Mouse (Mus musculus) heart, embryonic 12.5 days (tissue): ENCODE data around the gene Hspa2. TPM values are rescaled to one million over a fixed set of nuclear protein-coding genes. Genes with fewer than 3 reads are reported as not detected.
"Not testable (repeated sequence)": the region's sequence is repeated elsewhere in the genome, so short reads cannot be mapped to it uniquely, and the experiment has no call there.

Experiments
- ATAC-seq: fragments of 200-750 bp; cut with Nextera tagmentation; 2 replicates; pipeline ENCODE4 v1.8.0; 2017; ENCODE audit warnings: moderate TSS enrichment, moderate library complexity; ENCODE audit not compliant: insufficient number of reproducible peaks, low FRiP score
- H3K27ac ChIP-seq: fragments of 300-500 bp; sonication (generic); 2 replicates; pipeline ENCODE4 v1.5.1; 2016; ENCODE audit warnings: mild to moderate bottlenecking, moderate library complexity; ENCODE audit not compliant: poor library complexity, severe bottlenecking
- H3K27me3 ChIP-seq: fragments of 300-500 bp; sonication (generic); replicated peaks from 2 replicates; pipeline ENCODE4 v1.6.1; 2016; ENCODE audit warnings: mild to moderate bottlenecking, moderate library complexity
- H3K36me3 ChIP-seq: fragments of 300-500 bp; sonication (generic); 2 replicates; pipeline ENCODE4 v1.6.1; 2016; ENCODE audit warnings: mild to moderate bottlenecking, moderate library complexity
- H3K4me1 ChIP-seq: fragments of 300-500 bp; sonication (generic); replicated peaks from 2 replicates; pipeline ENCODE4 v1.6.1; 2016; ENCODE audit warnings: mild to moderate bottlenecking
- H3K4me2 ChIP-seq: fragments of 300-500 bp; sonication (generic); 2 replicates; pipeline ENCODE4 v1.6.1; 2016; ENCODE audit warnings: mild to moderate bottlenecking, moderate library complexity
- H3K4me3 ChIP-seq: fragments of 300-500 bp; sonication (generic); 2 replicates; pipeline ENCODE4 v1.5.1; 2016; ENCODE audit warnings: mild to moderate bottlenecking
- H3K9ac ChIP-seq: fragments of 300-500 bp; sonication (generic); 2 replicates; pipeline ENCODE4 v1.6.1; 2016; ENCODE audit warnings: mild to moderate bottlenecking, moderate library complexity
- H3K9me3 ChIP-seq: fragments of 300-500 bp; sonication (generic); replicated peaks from 2 replicates; pipeline ENCODE4 v1.6.1; 2016; ENCODE audit warnings: mild to moderate bottlenecking, moderate library complexity
- WGBS: fragments of 180-500 bp; shearing (Covaris S2); methylation state at CpG from one replicate; pipeline ENCODE4 v1.1.7; 2016; 5-methylcytosine and 5-hydroxymethylcytosine counted together
- polyA plus RNA-seq: library from polyadenylated mRNA; unstranded; fragments of >200 nt; fragmentation: Nextera tagmentation; extraction: Ambion mirVana; gene quantifications from 2 replicates; pipeline ENCODE4 v1.2.1, GENCODE M21; 2016

Hspa2 gene
- polyA plus RNA-seq, 1 experiment from 2014 or later = 23.9 TPM

GRCm38 (mm10) chr12:76435084-76435483 lies 31.1 kb downstream of the Hspa2 start:
- peak overlapping the region; percentile 49 for H3K4me3 ChIP-seq
- H3K4me1 ChIP-seq = peaks cover 24% of the 10 kb centered on the region
- peaks cover 15% of the 10 kb centered on the region for H3K27me3 ChIP-seq
- no peaks in the 10 kb centered on the region for H3K9me3 ChIP-seq
- ATAC-seq = peak; percentile 33; the same call in 1 of the 2 replicates
- WGBS = 4% methylated on average over 17 of the region's 17 CpGs
- peak overlapping the region; percentile 65; the same call in 1 of the 2 replicates for H3K9ac ChIP-seq
- H3K36me3 ChIP-seq = no peaks in the 10 kb centered on the region
- peak overlapping the region; percentile 80 for H3K4me2 ChIP-seq
- H3K27ac ChIP-seq = no peak overlapping the region

GRCm38 (mm10) chr12:76435549-76435948 lies 31.6 kb downstream of the Hspa2 start:
- Histone ChIP-seq H3K4me3 (no peak overlapping the region), H3K27ac (no peak overlapping the region), H3K4me1 (peaks cover 24% of the 10 kb centered on the region), H3K9ac (no peak overlapping the region), H3K9me3 (no peaks in the 10 kb centered on the region), H3K36me3 (no peaks in the 10 kb centered on the region), H3K4me2 (peak overlapping the region; percentile 80), H3K27me3 (peaks cover 15% of the 10 kb centered on the region)
- whole genome bisulfite sequencing = 44% methylated on average over 8 of the region's 8 CpGs
- no peak for ATAC-seq

GRCm38 (mm10) chr12:76443488-76443887 lies 39.5 kb downstream of the Hspa2 start:
- H3K4me2 ChIP-seq, H3K27ac ChIP-seq, ATAC-seq, H3K27me3 ChIP-seq, H3K4me1 ChIP-seq, H3K9ac ChIP-seq, H3K36me3 ChIP-seq, H3K9me3 ChIP-seq, H3K4me3 ChIP-seq: not testable (repeated sequence)
- 72% methylated on average over 6 of the region's 6 CpGs for WGBS

DNA sequence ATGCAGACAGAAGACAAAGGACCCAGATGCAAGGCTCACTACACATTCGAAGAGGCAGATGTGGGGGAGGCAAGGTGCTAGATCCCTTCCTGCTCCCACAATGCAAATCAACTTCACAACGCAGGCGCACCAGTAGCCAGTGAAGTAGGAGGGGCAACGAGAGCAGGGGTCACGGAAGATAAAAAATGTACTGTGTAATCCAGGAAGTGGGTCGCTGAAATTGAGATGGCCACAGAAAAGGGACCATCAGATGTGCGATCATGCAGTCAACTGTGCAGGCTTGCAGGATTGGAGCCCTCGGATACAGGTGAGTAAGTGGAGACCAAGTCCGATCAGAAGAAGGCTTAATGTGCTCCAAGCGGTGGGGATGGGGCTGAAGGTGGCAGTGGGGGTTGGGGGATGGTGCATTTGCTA lies 40.4 kb downstream of the Hspa2 start:
- Histone ChIP-seq H3K27ac (no peak overlapping the region), H3K27me3 (no peaks in the 10 kb centered on the region), H3K9me3 (no peaks in the 10 kb centered on the region), H3K4me3 (peak overlapping the region; percentile 14; the same call in 1 of the 2 replicates), H3K4me1 (peaks cover 10% of the 10 kb centered on the region; the same call in 1 of the 2 replicates), H3K4me2 (peak overlapping the region; percentile 18; the same call in 1 of the 2 replicates), H3K36me3 (no peaks in the 10 kb centered on the region), H3K9ac (no peak overlapping the region)
- 50% methylated on average over 10 of the region's 10 CpGs for WGBS
- ATAC-seq = no peak

- 76% methylated on average over 6 of the region's 6 CpGs for WGBS
- Histone ChIP-seq H3K9me3 (no peaks in the 10 kb centered on the region), H3K27ac (no peak overlapping the region)
Observed at GRCm38 (mm10) chr12:76444862-76445261, 40.9 kb downstream of the Hspa2 start.

DNA sequence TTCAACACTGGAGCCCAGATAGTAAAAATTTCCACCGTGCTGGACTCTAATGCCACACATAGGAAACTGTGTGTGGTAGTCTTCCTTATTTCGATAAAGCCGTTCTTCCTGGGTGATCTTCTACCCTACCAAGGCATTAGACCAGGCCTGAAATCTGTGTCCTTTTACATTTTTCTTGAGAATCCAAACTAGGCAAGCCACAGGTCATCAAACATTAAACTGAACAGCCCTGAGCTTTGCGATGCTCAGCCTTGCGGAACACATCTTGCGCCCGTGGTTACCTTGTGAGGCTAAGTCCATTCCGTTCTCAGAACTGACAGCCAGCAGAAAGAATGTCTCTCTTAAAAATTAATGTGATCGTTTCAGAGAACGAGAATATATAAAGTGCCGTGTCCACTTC lies 42.2 kb downstream of the Hspa2 start:
- Histone ChIP-seq H3K9ac (no peak overlapping the region), H3K27me3 (no peaks in the 10 kb centered on the region), H3K9me3 (no peaks in the 10 kb centered on the region), H3K4me3 (no peak overlapping the region), H3K4me1 (peaks cover 10% of the 10 kb centered on the region; the same call in 1 of the 2 replicates), H3K4me2 (no peak overlapping the region), H3K27ac (no peak overlapping the region), H3K36me3 (no peaks in the 10 kb centered on the region)
- 93% methylated on average over 11 of the region's 11 CpGs for WGBS
- ATAC-seq = no peak

More at GRCm38 (mm10) chr12:76444862-76445261, 40.9 kb downstream of the Hspa2 start:
- H3K9ac ChIP-seq = no peak overlapping the region
- H3K4me2 ChIP-seq = peak overlapping the region; percentile 18; the same call in 1 of the 2 replicates
- peak overlapping the region; percentile 14; the same call in 1 of the 2 replicates for H3K4me3 ChIP-seq
- H3K27me3 ChIP-seq = no peaks in the 10 kb centered on the region
- peaks cover 10% of the 10 kb centered on the region; the same call in 1 of the 2 replicates for H3K4me1 ChIP-seq
- H3K36me3 ChIP-seq = no peaks in the 10 kb centered on the region
- ATAC-seq = no peak

GRCm38 (mm10) chr12:76448127-76448526 lies 44.2 kb downstream of the Hspa2 start:
- ATAC-seq = no peak
- Histone ChIP-seq H3K9ac (peak overlapping the region; percentile 61), H3K4me3 (peak overlapping the region; percentile 8; the same call in 1 of the 2 replicates), H3K9me3 (no peaks in the 10 kb centered on the region), H3K36me3 (no peaks in the 10 kb centered on the region), H3K27me3 (no peaks in the 10 kb centered on the region), H3K4me1 (peaks cover 10% of the 10 kb centered on the region; the same call in 1 of the 2 replicates), H3K27ac (peak overlapping the region; percentile 73), H3K4me2 (peak overlapping the region; percentile 53)
- WGBS = 48% methylated on average over 6 of the region's 6 CpGs

- H3K36me3 ChIP-seq = no peaks in the 10 kb centered on the region
- 61% methylated on average over 2 of the region's 2 CpGs for WGBS
Observed at GRCm38 (mm10) chr12:76452203-76452602, 48.2 kb downstream of the Hspa2 start.

More at GRCm38 (mm10) chr12:76452203-76452602, 48.2 kb downstream of the Hspa2 start:
- Histone ChIP-seq H3K9me3 (no peaks in the 10 kb centered on the region), H3K4me3 (no peak overlapping the region), H3K4me2 (no peak overlapping the region), H3K9ac (no peak overlapping the region), H3K27ac (no peak overlapping the region), H3K27me3 (no peaks in the 10 kb centered on the region), H3K4me1 (peaks cover 6% of the 10 kb centered on the region; the same call in 1 of the 2 replicates)
- no peak for ATAC-seq

Other genes starting within 250 kb of the Hspa2 start
- gene Esr2, start 226.9 kb upstream of the Hspa2 start, polyA plus RNA-seq = 0.36 and 0.46 TPM in 2 replicates
- 0.15 and 0.23 TPM in 2 replicates for gene Tex21, start 157.4 kb upstream of the Hspa2 start, polyA plus RNA-seq
- gene Mthfd1, start 148.9 kb upstream of the Hspa2 start, polyA plus RNA-seq = 48.0 and 48.6 TPM in 2 replicates
- 8.5 and 9.1 TPM in 2 replicates for gene Akap5, start 79.3 kb upstream of the Hspa2 start, polyA plus RNA-seq
- gene Zbtb25, start 34.6 kb upstream of the Hspa2 start, polyA plus RNA-seq = 13.0 and 15.4 TPM in 2 replicates
- gene Zbtb1, start 33.9 kb upstream of the Hspa2 start, polyA plus RNA-seq = 9.9 and 10.4 TPM in 2 replicates
- 2.8 and 3.8 TPM in 2 replicates for gene Ppp1r36, start 13.4 kb downstream of the Hspa2 start, polyA plus RNA-seq
- gene Plekhg3, start 126.7 kb downstream of the Hspa2 start, polyA plus RNA-seq = 8.2 and 10.3 TPM in 2 replicates